Mouse (Mus musculus) frontal cortex, adult (tissue): ENCODE results near the gene Umps.

Experiments used
- ATAC-seq: cut with Nextera tagmentation; 2 replicates; pipeline ENCODE4 v1.9.2; 2017; ENCODE audit warnings: mild to moderate bottlenecking, moderate library complexity, mixed read lengths; ENCODE audit not compliant: low TSS enrichment

Umps gene

GRCm38 (mm10) chr16:33931682-33932081 is 35.2 kb downstream of the Umps start:
- no peak for ATAC-seq

- ATAC-seq: no peak
Observed at GRCm38 (mm10) chr16:33930785-33931184, 36.1 kb downstream of the Umps start.

- no peak for ATAC-seq
Observed at GRCm38 (mm10) chr16:33928788-33929462, 37.9 kb downstream of the Umps start.

DNA sequence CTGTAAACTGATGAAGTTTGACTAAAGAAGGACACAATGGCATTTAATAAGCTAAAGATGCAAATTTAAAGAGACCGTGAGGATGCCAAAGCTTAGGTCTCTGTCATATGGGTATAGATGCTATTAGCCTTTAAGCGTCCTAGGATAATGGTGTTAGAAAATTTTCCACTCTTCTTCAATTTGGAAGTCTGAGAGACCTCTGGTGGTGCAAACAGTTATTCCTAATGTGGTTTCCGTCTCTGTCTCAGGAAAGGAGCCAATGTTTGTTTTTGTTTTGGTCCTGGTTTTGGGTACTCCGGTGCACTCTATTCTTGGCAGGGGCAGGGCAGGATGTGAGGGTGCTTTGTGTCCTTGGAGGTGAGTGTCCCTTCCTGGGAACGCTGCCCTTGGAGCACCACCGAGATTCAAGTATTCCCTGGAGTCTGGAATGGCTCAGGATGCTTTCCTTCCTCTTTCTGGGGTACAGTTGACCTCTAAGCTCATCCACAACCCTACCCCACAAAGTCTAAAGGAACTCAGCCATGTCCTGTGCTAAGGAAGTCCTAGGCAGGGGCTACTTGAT is 39.5 kb downstream of the Umps start:
- no peak for ATAC-seq

DNA sequence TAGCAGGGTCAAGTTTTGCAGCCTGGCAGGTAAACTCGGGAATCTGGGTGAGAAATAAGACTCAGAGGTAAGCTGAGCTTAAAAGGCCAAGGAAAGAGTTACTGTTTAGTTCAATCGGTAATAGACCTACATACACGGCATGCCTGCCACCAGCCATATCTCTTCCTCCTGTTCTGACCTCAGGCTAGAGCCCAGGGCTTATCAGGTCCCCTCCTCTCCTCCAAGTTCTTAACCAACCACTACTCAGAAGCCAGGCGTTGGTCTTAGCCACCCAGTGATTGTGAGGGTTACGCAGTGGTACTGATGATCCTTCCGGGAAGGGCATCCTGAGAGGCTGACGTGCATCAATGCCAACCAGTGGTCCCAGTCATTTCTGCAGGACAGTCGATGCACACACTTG is 43.1 kb downstream of the Umps start:
- no peak for ATAC-seq

GRCm38 (mm10) chr16:33923001-33923316 is 43.9 kb downstream of the Umps start:
- ATAC-seq: no peak; the same call in 1 of the 2 replicates

- peak; percentile 72 for ATAC-seq
Observed at GRCm38 (mm10) chr16:33922111-33923000, 44.5 kb downstream of the Umps start.

DNA sequence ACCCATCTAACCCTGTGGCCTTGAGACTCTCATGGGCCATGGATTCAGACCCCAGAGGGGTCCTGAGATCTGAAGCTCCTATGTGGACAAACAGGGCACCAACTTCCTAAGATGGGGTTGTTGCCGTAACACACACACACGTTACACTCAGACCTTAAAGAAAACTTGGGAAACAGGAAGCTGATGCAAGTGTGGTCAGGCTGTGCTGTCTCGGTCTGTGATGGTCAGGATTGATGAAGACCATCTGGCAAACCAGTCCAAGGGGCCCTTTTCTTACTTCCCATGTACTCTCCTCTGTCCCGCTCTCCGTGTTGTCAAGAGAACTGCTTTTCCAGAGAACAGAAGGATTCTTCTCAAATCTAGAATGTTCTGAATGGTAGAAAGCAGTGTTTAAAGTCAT is 45.3 kb downstream of the Umps start:
- no peak for ATAC-seq

GRCm38 (mm10) chr16:33917926-33918325 is 48.9 kb downstream of the Umps start:
- ATAC-seq: no peak

GRCm38 (mm10) chr16:33917390-33917789 is 49.4 kb downstream of the Umps start:
- no peak for ATAC-seq

DNA sequence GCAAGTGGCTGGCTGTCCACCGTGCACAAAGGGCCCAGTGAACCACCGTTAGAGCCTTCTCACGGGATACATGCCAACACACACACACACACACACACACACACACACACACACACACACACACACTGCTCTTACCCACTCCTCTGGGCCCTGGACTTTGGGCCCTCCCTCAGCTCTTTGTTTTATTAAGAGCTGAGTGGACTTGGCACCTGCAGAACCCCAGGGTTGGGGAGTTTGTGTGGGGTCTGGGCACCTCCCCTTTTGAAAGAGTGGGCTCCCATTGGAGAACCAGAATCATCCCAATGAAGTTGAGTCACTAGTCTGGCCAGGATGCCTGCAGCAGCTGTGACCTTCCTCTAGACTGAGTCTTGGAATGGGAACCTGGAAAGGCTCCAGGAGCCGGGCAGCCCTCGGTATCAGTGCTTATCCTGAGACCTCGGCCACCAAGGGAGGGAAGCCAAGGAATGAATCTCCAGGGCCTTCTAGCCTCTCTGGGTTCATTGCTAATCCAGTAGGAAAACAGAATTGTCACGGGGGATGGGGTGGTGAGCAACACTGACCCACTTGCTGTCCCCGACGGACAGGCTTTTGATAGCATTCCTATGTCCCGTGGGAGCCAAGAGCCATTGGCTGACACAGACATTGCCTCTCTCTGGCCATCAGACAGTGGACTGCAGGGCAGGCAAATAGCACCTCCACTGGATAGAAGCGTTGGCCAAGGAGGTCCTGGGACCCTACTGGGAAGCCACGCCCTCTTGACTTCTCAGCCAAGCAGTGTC is 50.2 kb downstream of the Umps start:
- ATAC-seq: no peak

DNA sequence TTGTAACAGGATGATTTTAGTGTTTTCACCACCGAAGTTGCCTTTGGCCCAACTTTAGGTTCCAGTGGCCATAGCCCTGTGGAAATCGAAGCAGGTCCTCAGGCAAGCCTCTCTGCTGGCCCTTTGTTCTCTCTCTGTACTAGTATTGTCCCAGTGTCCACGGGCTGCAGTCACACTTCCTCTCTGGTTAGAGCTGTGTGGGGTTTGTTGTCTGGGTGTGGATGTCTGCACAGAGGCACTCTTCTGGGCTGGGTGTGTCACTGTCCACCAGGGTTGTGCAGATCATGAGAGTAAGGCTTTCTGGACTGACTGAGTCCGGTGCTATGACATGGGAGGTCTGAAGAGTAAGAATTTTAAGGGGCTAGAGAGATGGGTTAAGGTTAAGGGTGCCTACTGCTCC is 51.8 kb downstream of the Umps start:
- no peak for ATAC-seq

DNA sequence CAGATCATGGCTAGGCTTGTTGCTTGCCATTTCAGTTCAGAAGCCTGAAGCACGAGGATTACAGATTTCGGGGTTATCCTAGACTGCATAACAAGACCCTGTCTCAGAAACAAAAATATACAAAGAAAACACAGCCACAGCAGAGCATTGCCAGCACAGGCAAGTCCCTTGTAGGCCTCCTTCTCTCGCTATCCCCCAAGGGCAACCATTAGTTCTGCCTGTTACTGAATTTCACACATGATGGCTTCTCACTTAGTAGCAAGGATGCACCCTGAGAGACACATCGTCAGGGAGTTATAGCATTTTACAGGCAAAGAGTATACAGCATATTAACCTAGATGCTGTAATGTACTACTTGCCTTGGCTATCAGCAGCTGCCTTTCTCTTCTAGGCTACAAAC is 58.6 kb downstream of the Umps start:
- ATAC-seq: no peak
